Mouse (Mus musculus): ENCODE measurements around the gene Map3k3. TPM values are rescaled to one million over a fixed set of nuclear protein-coding genes. Genes with fewer than 3 reads are reported as not detected.
"Not testable (repeated sequence)": the region's sequence is repeated elsewhere in the genome, so short reads cannot be mapped to it uniquely, and the experiment has no call there.

The Map3k3 gene
- total RNA-seq, 2 experiments from 2014 or later, result 24.2 to 29.1 TPM

- DNase-seq (ENCODE audit: low spot score in 2 of 2), result no peak
- intact Hi-C loops (cut with DNase I), result no loop called here
Measured at GRCm38 (mm10) chr11:106178036-106178782, 93.8 kb downstream of the Map3k3 start.

- peak; percentile 41 to 67 for DNase-seq (ENCODE audit: low spot score in 2 of 2)
- intact Hi-C loops (cut with DNase I), result no loop called here
Measured at GRCm38 (mm10) chr11:106179711-106180448, 95.5 kb downstream of the Map3k3 start.

- intact Hi-C loops (cut with DNase I), result no loop called here
- no peak for DNase-seq (ENCODE audit: low spot score in 2 of 2)
Measured at GRCm38 (mm10) chr11:106180449-106180801, 96.0 kb downstream of the Map3k3 start.

DNA sequence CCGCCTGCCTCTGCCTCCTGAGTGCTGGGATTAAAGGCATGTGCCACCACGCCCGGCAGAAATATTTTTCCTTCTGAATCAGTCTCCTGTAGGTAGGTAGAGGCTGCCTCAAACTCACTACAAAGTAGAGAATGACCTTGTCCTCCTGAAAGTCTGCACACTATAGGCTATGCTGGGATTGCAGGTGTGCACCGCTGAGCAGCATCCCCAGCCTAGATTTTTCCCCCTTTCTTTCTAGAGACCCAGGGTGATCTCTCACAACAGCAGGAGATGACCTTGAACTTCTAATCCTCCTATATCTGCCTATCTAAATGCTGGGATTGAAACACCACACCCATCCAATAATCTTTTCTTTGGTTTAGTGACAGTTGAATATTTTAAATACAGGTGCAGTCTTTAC is 102.9 kb downstream of the Map3k3 start:
- intact Hi-C loops (cut with DNase I), result no loop called here
- no peak for DNase-seq (ENCODE audit: low spot score in 2 of 2)

GRCm38 (mm10) chr11:106191716-106192115 is 107.3 kb downstream of the Map3k3 start:
- intact Hi-C loops (cut with DNase I), result no loop called here
- DNase-seq (ENCODE audit: low spot score in 2 of 2), result no peak

- intact Hi-C loops (cut with DNase I), result no loop called here
- DNase-seq (ENCODE audit: low spot score in 2 of 2), result no peak
Measured at GRCm38 (mm10) chr11:106192241-106192640, 107.8 kb downstream of the Map3k3 start.

- intact Hi-C loops (cut with DNase I), result no loop called here
- no peak for DNase-seq (ENCODE audit: low spot score in 2 of 2)
Measured at GRCm38 (mm10) chr11:106192657-106193370, 108.4 kb downstream of the Map3k3 start.

GRCm38 (mm10) chr11:106193371-106194154 is 109.2 kb downstream of the Map3k3 start:
- intact Hi-C loops (cut with DNase I), result no loop called here
- DNase-seq (ENCODE audit: low spot score in 2 of 2), result peak; percentile 96

DNA sequence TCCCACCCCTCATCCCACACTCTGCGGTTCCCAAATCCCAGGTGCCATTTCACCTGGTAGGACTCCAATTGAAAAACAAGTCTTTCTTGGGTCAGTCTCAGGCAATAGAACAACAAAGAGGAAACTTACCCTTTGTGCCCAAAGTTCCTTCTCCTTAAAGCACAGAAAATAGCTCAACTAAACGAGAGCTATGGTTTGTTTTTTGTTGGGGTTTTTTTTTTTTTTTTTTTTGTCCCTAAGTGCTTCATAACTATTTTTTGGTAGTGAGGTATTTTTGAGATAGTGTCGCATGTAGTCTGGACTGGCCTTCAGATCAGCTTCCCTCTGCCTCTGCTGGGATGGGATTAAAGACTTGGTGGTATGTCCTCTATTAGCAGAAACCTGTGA is 109.7 kb downstream of the Map3k3 start:
- intact Hi-C loops (cut with DNase I), result no loop called here
- DNase-seq (ENCODE audit: low spot score in 2 of 2), result no peak

DNA sequence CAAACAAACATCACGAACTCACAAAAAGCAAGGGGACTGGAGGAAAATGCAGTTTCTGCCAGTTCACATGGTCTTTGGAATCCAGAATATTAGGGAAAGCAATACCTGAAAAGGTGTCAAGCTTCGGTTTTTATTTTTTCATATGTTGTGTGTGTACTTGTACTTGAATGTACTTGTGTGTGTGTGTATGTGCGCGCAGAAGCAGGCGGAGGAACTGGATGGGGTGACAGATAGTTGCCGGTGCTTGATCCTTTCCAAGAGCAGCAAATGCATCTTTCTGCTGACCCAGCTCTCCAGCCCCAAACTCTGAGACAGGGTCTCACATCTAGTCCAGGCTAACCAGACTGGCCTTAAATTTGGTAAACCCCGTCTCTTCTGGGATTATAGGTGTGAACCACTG is 110.5 kb downstream of the Map3k3 start:
- intact Hi-C loops (cut with DNase I), result no loop called here
- no peak for DNase-seq (ENCODE audit: low spot score in 2 of 2)

- intact Hi-C loops (cut with DNase I), result no loop called here
- no peak for DNase-seq (ENCODE audit: low spot score in 2 of 2)
Measured at GRCm38 (mm10) chr11:106195341-106195740, 110.9 kb downstream of the Map3k3 start.

GRCm38 (mm10) chr11:106198277-106198676 is 113.9 kb downstream of the Map3k3 start:
- DNase-seq (ENCODE audit: low spot score in 2 of 2), result no peak
- intact Hi-C loops (cut with DNase I), result no loop called here

DNA sequence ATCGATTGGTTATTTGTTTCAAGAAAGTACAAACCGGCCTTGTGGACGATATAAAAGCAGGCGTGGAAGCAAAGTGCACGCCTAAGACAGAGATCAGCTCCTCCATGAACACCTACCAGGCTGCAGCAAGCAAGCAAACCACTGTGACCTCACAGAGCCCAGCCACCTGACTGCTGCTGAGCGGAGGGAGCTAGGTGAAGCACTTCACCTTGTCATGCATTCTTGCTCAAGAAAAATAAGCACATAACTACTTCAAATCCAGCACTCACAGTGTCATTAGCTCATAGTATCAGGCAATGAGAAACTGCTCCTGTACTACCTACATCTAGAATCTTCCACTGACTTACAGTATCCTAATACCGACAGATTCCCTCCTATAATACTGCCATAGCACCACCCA is 115.6 kb downstream of the Map3k3 start:
- DNase-seq (ENCODE audit: low spot score in 2 of 2); intact Hi-C loops (cut with DNase I): not testable (repeated sequence)

GRCm38 (mm10) chr11:106200756-106201155 is 116.3 kb downstream of the Map3k3 start:
- DNase-seq (ENCODE audit: low spot score in 2 of 2), result no peak
- intact Hi-C loops (cut with DNase I), result no loop called here

GRCm38 (mm10) chr11:106201337-106202122 is 117.1 kb downstream of the Map3k3 start:
- intact Hi-C loops (cut with DNase I), result no loop called here
- DNase-seq (ENCODE audit: low spot score in 2 of 2), result no peak

- intact Hi-C loops (cut with DNase I), result no loop called here
- no peak for DNase-seq (ENCODE audit: low spot score in 2 of 2)
Measured at GRCm38 (mm10) chr11:106202123-106202465, 117.7 kb downstream of the Map3k3 start, which contains the start of gene Strada. Strada (minus strand) TSS chr11:106202168.

Measured in left cerebral cortex, postnatal 14 days (tissue).